Mouse (Mus musculus): ENCODE measurements around the gene Grb14.

DNA sequence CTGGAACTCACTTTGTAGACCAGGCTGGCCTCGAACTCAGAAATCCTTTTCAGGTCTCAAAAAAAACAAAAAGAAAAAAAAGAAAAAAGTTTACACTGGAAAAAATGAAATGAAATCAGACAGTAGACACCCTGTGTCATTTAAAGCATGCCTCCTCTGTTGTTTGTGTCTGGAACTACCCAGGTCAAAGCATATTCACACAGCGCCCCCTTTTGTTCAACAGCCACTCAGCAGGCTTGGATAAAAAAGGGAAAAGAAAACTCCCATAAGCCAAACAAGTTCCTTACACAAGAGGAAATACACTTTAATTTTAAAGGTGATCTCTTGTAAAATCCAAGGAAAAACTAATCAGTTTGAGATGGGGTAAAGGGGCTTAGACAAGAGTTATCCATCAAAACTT is 21.4 kb downstream of the Grb14 start:
- TF ChIP-seq CTCF (conservative IDR thresholded peaks at IDR 0.05; ENCODE audit: insufficient read depth, insufficient read length, low read depth, low read length) (peak; percentile 46), POLR2A (IDR thresholded peaks at IDR 0.05; ENCODE audit: low read depth, low read length) (no peak)
